Mouse (Mus musculus) stomach, postnatal 0 days (tissue): ENCODE results near the gene Nlgn1.

Experiments used
- CTCF ChIP-seq: IDR thresholded peaks from 2 replicates; pipeline ENCODE4 v1.5.1; 2016; ENCODE audit warnings: antibody characterized with exemption, low read depth, mild to moderate bottlenecking, moderate library complexity
- EP300 ChIP-seq: optimal IDR thresholded peaks from 2 replicates; pipeline ENCODE3; 2016; ENCODE audit warnings: antibody characterized with exemption

DNA sequence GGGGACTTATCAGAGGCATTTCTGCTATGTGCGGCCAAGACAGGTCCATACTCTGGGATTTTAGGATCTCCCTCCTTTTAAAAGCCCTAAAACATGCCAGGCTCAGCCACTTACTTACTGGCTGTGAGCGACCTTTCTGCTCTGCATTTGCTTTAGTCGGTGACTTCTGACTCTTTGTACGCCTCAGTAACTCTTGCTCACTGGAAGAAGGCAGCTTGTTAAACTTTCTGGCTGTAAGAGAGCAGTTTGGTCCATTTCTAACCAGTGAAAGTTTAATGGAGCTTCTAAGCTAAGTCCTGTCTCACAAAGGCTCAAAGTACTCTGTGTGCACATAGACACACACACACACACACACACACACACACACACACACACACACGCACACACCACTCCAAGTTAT lies 22.8 kb upstream of the Nlgn1 start:
- no peak for TF ChIP-seq EP300
- TF ChIP-seq CTCF, result no peak
